Comparison of ENCODE assay signal across 15 mouse cellular contexts in genomic region chr12:82286068-82286467, GRCm38 (mm10).
DNase-seq lines count a peak whose midpoint lies in the region; ATAC-seq and TF ChIP-seq lines count a peak whose summit lies in the region.
"Had no signal": no experiment of that assay in that cellular context is flagged by ENCODE, and none has a peak within 500 bp of the region (broad histone marks: within the 10 kb centered on the region; RNA-seq: fewer than 3 reads in every experiment).

No protein-coding gene starts in this region.

- no peak for TF ChIP-seq EP300 in heart, postnatal 0 days (IDR thresholded peaks at IDR 0.05; ENCODE audit: low read depth)

- H3K27ac ChIP-seq in forebrain, embryonic 15.5 days (replicated peaks), result peak overlapping the region; percentile 2; the same call in 1 of the 2 replicates
- no peak overlapping the region for H3K27ac ChIP-seq in forebrain, embryonic 12.5 days
- H3K27ac ChIP-seq in heart, postnatal 0 days (ENCODE audit: low read depth), result peak overlapping the region; percentile 34; the same call in 1 of the 2 replicates
- no peak overlapping the region for H3K27ac ChIP-seq in midbrain, postnatal 0 days (ENCODE audit: low read depth, low read length)
- H3K27ac ChIP-seq in midbrain, embryonic 13.5 days, result no peak overlapping the region
- H3K27ac ChIP-seq in embryonic facial prominence, embryonic 14.5 days (replicated peaks; ENCODE audit: low read depth, low read length), result no peak overlapping the region; the same call in 1 of the 2 replicates
- H3K27ac ChIP-seq: limb, embryonic 12.5 days had no signal

- 31% methylated on average over 6 of the region's 6 CpGs for WGBS in forebrain, embryonic 15.5 days
- 42% methylated on average over 6 of the region's 6 CpGs for WGBS in forebrain, embryonic 12.5 days
- WGBS in heart, postnatal 0 days, result 21% methylated on average over 6 of the region's 6 CpGs
- WGBS in midbrain, postnatal 0 days, result 43% methylated on average over 6 of the region's 6 CpGs
- WGBS in midbrain, embryonic 13.5 days, result 44% methylated on average over 6 of the region's 6 CpGs
- WGBS in embryonic facial prominence, embryonic 14.5 days, result 37% methylated on average over 6 of the region's 6 CpGs

- no peak for ATAC-seq in forebrain, embryonic 15.5 days (replicated peaks)
- no peak for ATAC-seq in forebrain, embryonic 12.5 days (ENCODE audit: low FRiP score)
- ATAC-seq in heart, postnatal 0 days (ENCODE audit: insufficient read depth, low read depth), result peak; percentile 51; the same call in 1 of the 2 replicates
- no peak for ATAC-seq in midbrain, postnatal 0 days (ENCODE audit: low FRiP score)
- no peak for ATAC-seq in midbrain, embryonic 13.5 days
- ATAC-seq in embryonic facial prominence, embryonic 14.5 days (ENCODE audit: low read depth), result 0 out of 2 replicates have a peak, but pooled peaks have one; percentile 50

- H3K4me1 ChIP-seq in forebrain, embryonic 15.5 days, result peaks cover 5% of the 10 kb centered on the region
- peaks cover 8% of the 10 kb centered on the region for H3K4me1 ChIP-seq in forebrain, embryonic 12.5 days
- H3K4me1 ChIP-seq in heart, postnatal 0 days (ENCODE audit: control insufficient read depth, insufficient read depth), result peaks cover 13% of the 10 kb centered on the region
- H3K4me1 ChIP-seq in midbrain, postnatal 0 days (ENCODE audit: insufficient read depth, low read length), result peaks cover 3% of the 10 kb centered on the region
- H3K4me1 ChIP-seq in midbrain, embryonic 13.5 days (replicated peaks), result peaks cover 11% of the 10 kb centered on the region
- peaks cover 4% of the 10 kb centered on the region for H3K4me1 ChIP-seq in embryonic facial prominence, embryonic 14.5 days (ENCODE audit: control insufficient read depth, insufficient read depth, low read length)

- no peaks in the 10 kb centered on the region for H3K36me3 ChIP-seq in forebrain, embryonic 15.5 days
- no peaks in the 10 kb centered on the region for H3K36me3 ChIP-seq in forebrain, embryonic 12.5 days (replicated peaks)
- H3K36me3 ChIP-seq in heart, postnatal 0 days (replicated peaks; ENCODE audit: control insufficient read depth, insufficient read depth, low read length), result no peaks in the 10 kb centered on the region
- no peaks in the 10 kb centered on the region for H3K36me3 ChIP-seq in midbrain, postnatal 0 days (ENCODE audit: insufficient read depth, low read length)
- H3K36me3 ChIP-seq in midbrain, embryonic 13.5 days, result no peaks in the 10 kb centered on the region
- no peaks in the 10 kb centered on the region for H3K36me3 ChIP-seq in embryonic facial prominence, embryonic 14.5 days (ENCODE audit: control insufficient read depth, insufficient read depth, low read length)
- H3K36me3 ChIP-seq: limb, embryonic 12.5 days had no signal

- no peak overlapping the region for H3K4me2 ChIP-seq in forebrain, embryonic 15.5 days (replicated peaks)
- no peak overlapping the region for H3K4me2 ChIP-seq in forebrain, embryonic 12.5 days
- H3K4me2 ChIP-seq in heart, postnatal 0 days (ENCODE audit: low read depth, low read length), result no peak overlapping the region
- no peak overlapping the region for H3K4me2 ChIP-seq in midbrain, postnatal 0 days (ENCODE audit: low read depth, low read length, poor library complexity, severe bottlenecking)
- no peak overlapping the region for H3K4me2 ChIP-seq in midbrain, embryonic 13.5 days (replicated peaks)
- no peak overlapping the region for H3K4me2 ChIP-seq in embryonic facial prominence, embryonic 14.5 days (ENCODE audit: low read depth, low read length)
- H3K4me2 ChIP-seq: limb, embryonic 12.5 days had no signal

- no peaks in the 10 kb centered on the region for H3K27me3 ChIP-seq in forebrain, embryonic 15.5 days
- H3K27me3 ChIP-seq in forebrain, embryonic 12.5 days, result no peaks in the 10 kb centered on the region
- no peaks in the 10 kb centered on the region for H3K27me3 ChIP-seq in heart, postnatal 0 days (ENCODE audit: control insufficient read depth, insufficient read depth, low read length)
- H3K27me3 ChIP-seq in midbrain, postnatal 0 days (ENCODE audit: insufficient read depth, low read length), result no peaks in the 10 kb centered on the region
- H3K27me3 ChIP-seq in midbrain, embryonic 13.5 days, result no peaks in the 10 kb centered on the region
- no peaks in the 10 kb centered on the region for H3K27me3 ChIP-seq in embryonic facial prominence, embryonic 14.5 days (replicated peaks; ENCODE audit: control insufficient read depth, insufficient read depth, low read length)
- H3K27me3 ChIP-seq: limb, embryonic 12.5 days had no signal

- no peak overlapping the region for H3K4me3 ChIP-seq in forebrain, embryonic 15.5 days
- H3K4me3 ChIP-seq in forebrain, embryonic 12.5 days (replicated peaks), result no peak overlapping the region
- H3K4me3 ChIP-seq in heart, postnatal 0 days (ENCODE audit: low read depth, low read length), result no peak overlapping the region
- H3K4me3 ChIP-seq in midbrain, postnatal 0 days (ENCODE audit: low read depth, low read length), result no peak overlapping the region
- no peak overlapping the region for H3K4me3 ChIP-seq in midbrain, embryonic 13.5 days (replicated peaks)
- no peak overlapping the region for H3K4me3 ChIP-seq in embryonic facial prominence, embryonic 14.5 days (ENCODE audit: low read depth, low read length)
- H3K4me3 ChIP-seq: limb, embryonic 12.5 days had no signal

- no peaks in the 10 kb centered on the region for H3K9me3 ChIP-seq in forebrain, embryonic 15.5 days
- H3K9me3 ChIP-seq in forebrain, embryonic 12.5 days, result no peaks in the 10 kb centered on the region
- H3K9me3 ChIP-seq in heart, postnatal 0 days (replicated peaks; ENCODE audit: control insufficient read depth, low read length), result no peaks in the 10 kb centered on the region
- no peaks in the 10 kb centered on the region for H3K9me3 ChIP-seq in midbrain, postnatal 0 days (ENCODE audit: low read length)
- no peaks in the 10 kb centered on the region for H3K9me3 ChIP-seq in midbrain, embryonic 13.5 days
- no peaks in the 10 kb centered on the region for H3K9me3 ChIP-seq in embryonic facial prominence, embryonic 14.5 days (ENCODE audit: control insufficient read depth, low read length)
- H3K9me3 ChIP-seq: limb, embryonic 12.5 days had no signal

- TF ChIP-seq CTCF in heart, postnatal 0 days (IDR thresholded peaks at IDR 0.05; ENCODE audit: low read depth), result no peak
- TF ChIP-seq CTCF in midbrain, postnatal 0 days (IDR thresholded peaks at IDR 0.05), result no peak

- H3K9ac ChIP-seq in forebrain, embryonic 15.5 days (replicated peaks), result no peak overlapping the region
- H3K9ac ChIP-seq in forebrain, embryonic 12.5 days, result no peak overlapping the region
- no peak overlapping the region for H3K9ac ChIP-seq in heart, postnatal 0 days (replicated peaks; ENCODE audit: low read depth, low read length)
- no peak overlapping the region for H3K9ac ChIP-seq in midbrain, postnatal 0 days (replicated peaks; ENCODE audit: low read length, poor library complexity, severe bottlenecking)
- H3K9ac ChIP-seq in midbrain, embryonic 13.5 days (replicated peaks), result no peak overlapping the region
- no peak overlapping the region for H3K9ac ChIP-seq in embryonic facial prominence, embryonic 14.5 days (ENCODE audit: low read depth, low read length)
- H3K9ac ChIP-seq: limb, embryonic 12.5 days had no signal

- peak; percentile 26 for DNase-seq in heart, postnatal 0 days (ENCODE audit: low spot score)
- DNase-seq in heart, postnatal 4 days, result no peak
- DNase-seq in midbrain, postnatal 0 days (ENCODE audit: low spot score), result peak; percentile 40
- peak; percentile 31 for DNase-seq in embryonic facial prominence, embryonic 14.5 days (ENCODE audit: low spot score)
- no peak for DNase-seq in ovary, adult 18-20 months (ENCODE audit: low spot score)
- DNase-seq: cerebellum, adult 11-12 months; gastrocnemius, postnatal 25 days; kidney, adult 8-10 months; lung, adult 2 months; right cerebral cortex, adult 18-20 months; thymus, adult 18-20 months had no signal

Comparison
In these comparisons a context has a peak if more than half of its experiments do, and no peak if none do; other contexts are left out.
1. H3K27ac ChIP-seq: peak in forebrain, embryonic 15.5 days (single experiment) and heart, postnatal 0 days (single experiment); none in forebrain, embryonic 12.5 days (single experiment), midbrain, postnatal 0 days (single experiment), midbrain, embryonic 13.5 days (single experiment) and embryonic facial prominence, embryonic 14.5 days (single experiment).
2. DNase-seq: peak in heart, postnatal 0 days (single experiment), midbrain, postnatal 0 days (single experiment) and embryonic facial prominence, embryonic 14.5 days (single experiment); none in heart, postnatal 4 days (single experiment) and ovary, adult 18-20 months (single experiment).
3. ATAC-seq: peak in heart, postnatal 0 days (single experiment) and embryonic facial prominence, embryonic 14.5 days (single experiment); none in forebrain, embryonic 15.5 days (single experiment), forebrain, embryonic 12.5 days (single experiment), midbrain, postnatal 0 days (single experiment) and midbrain, embryonic 13.5 days (single experiment).